Mouse (Mus musculus) small intestine, adult 2 months (tissue): ENCODE measurements around the gene Wif1. TPM values are rescaled to one million over a fixed set of nuclear protein-coding genes. Genes with fewer than 3 reads are reported as not detected.
A peak's percentile ranks its signal among the peaks of the same experiment; 100 is the strongest.

Experiments
- H3K27ac ChIP-seq: fragments of 200-500 bp; 2 replicates; pipeline ENCODE4 v1.5.1; 2012; ENCODE audit warnings: low read depth, low read length, control low read depth, inconsistent platforms; ENCODE audit not compliant: insufficient read depth
- H3K27me3 ChIP-seq: fragments of 200-500 bp; 2 replicates; pipeline ENCODE4 v1.6.1; 2012; ENCODE audit warnings: mild to moderate bottlenecking, moderate library complexity, low read length, inconsistent platforms; ENCODE audit not compliant: control insufficient read depth, insufficient read depth
- H3K36me3 ChIP-seq: fragments of 200-500 bp; 2 replicates; pipeline ENCODE4 v1.6.1; 2012; ENCODE audit warnings: mild to moderate bottlenecking, low read length, control low read depth, inconsistent platforms; ENCODE audit not compliant: control insufficient read depth, insufficient read depth
- H3K4me1 ChIP-seq: fragments of 200-500 bp; 2 replicates; pipeline ENCODE4 v1.6.1; 2012; ENCODE audit warnings: low read length, inconsistent platforms, mixed read lengths; ENCODE audit not compliant: control insufficient read depth, insufficient read depth, insufficient read length
- H3K4me3 ChIP-seq: fragments of 200-500 bp; 2 replicates; pipeline ENCODE4 v1.5.1; 2012; ENCODE audit warnings: low read depth, mild to moderate bottlenecking, control low read depth, inconsistent platforms, low read length, moderate library complexity
- CTCF ChIP-seq: fragments of 200-500 bp; IDR thresholded peaks from 2 replicates; pipeline ENCODE4 v1.5.1; 2012; ENCODE audit warnings: low read depth, mild to moderate bottlenecking, control low read depth, inconsistent platforms, low read length, moderate library complexity, mixed read lengths; ENCODE audit not compliant: insufficient replicate concordance, insufficient read length; ENCODE audit errors: extremely low read depth
- POLR2A ChIP-seq: fragments of 200-500 bp; IDR thresholded peaks from 2 replicates; pipeline ENCODE4 v1.6.1; 2012; ENCODE audit warnings: low read depth, mild to moderate bottlenecking, control low read depth, inconsistent platforms, low read length, moderate library complexity
- WGBS: fragments of 180-500 bp; shearing (Covaris S2); methylation state at CpG from one replicate; pipeline ENCODE4 v1.1.7; 2018; 5-methylcytosine and 5-hydroxymethylcytosine counted together
- polyA plus RNA-seq: library from polyadenylated mRNA; depleted of rRNA; stranded (reverse); fragments of >200 nt; gene quantifications from 2 replicates; pipeline ENCODE4 v1.2.3, GENCODE M21; 2012; rRNA removed

The Wif1 gene
- 0.10 and 0.51 TPM in 2 replicates for polyA plus RNA-seq

DNA sequence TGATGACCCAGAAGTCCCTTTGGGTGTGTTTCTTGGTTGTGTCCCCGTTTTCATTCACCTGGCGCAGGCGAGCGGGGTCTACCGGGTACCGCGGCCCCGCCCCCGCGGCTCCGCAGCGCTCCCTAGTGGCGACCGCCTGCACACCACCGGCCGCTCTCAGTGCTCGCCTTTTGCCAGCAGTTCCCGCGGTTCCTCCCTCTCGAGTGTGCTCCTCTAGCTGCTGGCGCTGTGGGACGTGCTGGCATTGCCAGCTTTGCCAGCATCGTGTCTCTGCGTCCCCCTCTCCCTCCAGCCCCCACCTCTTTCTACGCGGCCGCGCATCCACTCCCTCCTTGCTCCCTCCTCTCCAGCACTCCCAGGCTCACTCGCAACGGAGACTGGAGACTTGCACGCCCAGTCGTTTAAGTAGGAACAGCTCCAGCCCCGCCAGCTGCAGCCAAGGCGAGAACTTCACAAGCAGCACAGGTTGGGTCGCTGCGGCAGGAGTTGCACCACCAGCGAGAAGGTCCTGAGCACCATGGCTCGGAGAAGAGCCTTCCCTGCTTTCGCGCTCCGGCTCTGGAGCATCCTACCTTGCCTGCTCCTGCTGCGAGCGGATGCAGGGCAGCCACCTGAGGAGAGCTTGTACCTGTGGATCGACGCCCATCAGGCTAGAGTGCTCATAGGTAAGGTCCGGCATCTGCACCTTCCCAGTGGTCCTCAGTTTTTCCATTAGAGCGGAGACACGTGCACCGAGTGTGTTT is at the start of gene Wif1:
Wif1 (plus strand) TSS at position 135 of the 743 bp plus-strand sequence.
- no peak within 1 kb of the TSS for H3K27ac ChIP-seq
- no peak for TF ChIP-seq POLR2A
- peak; percentile 67 for TF ChIP-seq CTCF
- peak within 1 kb of the TSS; percentile 68 for H3K4me3 ChIP-seq
- H3K4me1 ChIP-seq = peaks cover 6% of the 10 kb centered on the region
- H3K36me3 ChIP-seq = no peaks in the 10 kb centered on the region
- under 1% methylated on average over 49 of the region's 49 CpGs for WGBS
- H3K27me3 ChIP-seq = peaks cover 11% of the 10 kb centered on the region

DNA sequence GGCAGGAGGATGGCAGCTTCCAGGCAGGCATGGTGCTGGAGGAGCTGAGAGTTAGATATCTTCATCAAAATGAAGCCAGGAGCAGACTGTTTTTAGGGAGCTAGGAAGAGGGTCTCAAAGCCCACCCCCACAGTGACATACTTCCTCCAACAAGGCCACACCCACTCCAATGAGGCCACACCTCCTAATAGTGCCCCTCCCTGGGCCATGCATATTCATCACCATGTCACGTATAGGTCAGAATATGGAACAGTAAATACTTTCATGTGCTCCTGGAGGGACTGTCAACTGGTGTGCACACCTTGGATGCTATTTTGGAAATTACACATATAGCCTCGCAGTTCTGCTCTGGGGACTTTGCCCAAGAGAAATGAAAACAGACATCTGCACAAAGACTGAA is 31.6 kb upstream of the Wif1 start:
- Histone ChIP-seq H3K27ac (no peak overlapping the region), H3K36me3 (no peaks in the 10 kb centered on the region), H3K4me1 (no peaks in the 10 kb centered on the region), H3K4me3 (no peak overlapping the region), H3K27me3 (no peaks in the 10 kb centered on the region)
- no peak for TF ChIP-seq POLR2A
- WGBS = 47% methylated on average over 2 of the region's 2 CpGs

DNA sequence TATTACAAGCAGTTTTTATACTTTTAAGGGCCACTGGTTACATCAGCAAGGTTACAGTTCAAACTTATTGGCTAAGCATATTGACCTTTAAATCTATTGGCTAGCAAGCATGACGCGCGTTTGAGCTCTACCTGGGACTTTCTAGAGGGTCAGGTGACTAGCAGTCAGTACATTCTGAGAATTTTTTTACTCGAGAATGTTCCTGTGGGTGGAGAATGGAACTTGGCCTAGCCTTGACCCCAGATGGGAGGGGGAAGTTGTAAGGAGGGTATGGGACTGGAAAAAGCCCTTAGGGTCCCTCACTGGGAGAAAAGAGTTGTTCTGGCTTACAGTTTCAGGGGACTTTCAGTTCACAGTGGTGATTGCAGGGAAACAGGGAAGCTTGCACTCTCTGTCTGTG is 22.3 kb upstream of the Wif1 start:
- Histone ChIP-seq H3K36me3 (no peaks in the 10 kb centered on the region), H3K4me3 (no peak overlapping the region), H3K4me1 (no peaks in the 10 kb centered on the region), H3K27me3 (no peaks in the 10 kb centered on the region), H3K27ac (no peak overlapping the region)
- TF ChIP-seq CTCF = no peak
- no peak for TF ChIP-seq POLR2A
- 76% methylated on average over 4 of the region's 4 CpGs for WGBS

DNA sequence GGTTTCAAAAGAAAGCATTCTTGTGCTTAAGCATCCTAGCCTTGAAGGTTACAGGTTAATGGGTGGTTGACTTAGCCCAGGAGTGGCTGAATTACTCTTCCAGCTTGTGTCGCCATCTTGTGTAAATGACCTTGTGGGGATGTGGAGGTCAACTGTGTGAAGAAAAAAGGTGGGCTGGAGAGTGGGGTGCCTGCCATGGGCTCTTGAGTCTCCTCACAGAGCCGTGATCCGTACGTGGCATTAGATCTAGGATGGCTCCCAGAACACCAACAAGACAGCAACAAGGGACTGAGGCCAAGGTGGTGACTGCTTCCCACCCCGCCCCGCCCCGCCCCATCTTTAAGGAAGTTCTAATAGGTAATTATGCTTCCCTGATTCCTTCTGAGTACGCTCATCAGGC is 17.5 kb upstream of the Wif1 start:
- Histone ChIP-seq H3K4me1 (no peaks in the 10 kb centered on the region), H3K4me3 (no peak overlapping the region), H3K27me3 (no peaks in the 10 kb centered on the region), H3K27ac (no peak overlapping the region), H3K36me3 (no peaks in the 10 kb centered on the region)
- 67% methylated on average over 8 of the region's 8 CpGs for WGBS
- no peak for TF ChIP-seq CTCF
- TF ChIP-seq POLR2A = no peak

DNA sequence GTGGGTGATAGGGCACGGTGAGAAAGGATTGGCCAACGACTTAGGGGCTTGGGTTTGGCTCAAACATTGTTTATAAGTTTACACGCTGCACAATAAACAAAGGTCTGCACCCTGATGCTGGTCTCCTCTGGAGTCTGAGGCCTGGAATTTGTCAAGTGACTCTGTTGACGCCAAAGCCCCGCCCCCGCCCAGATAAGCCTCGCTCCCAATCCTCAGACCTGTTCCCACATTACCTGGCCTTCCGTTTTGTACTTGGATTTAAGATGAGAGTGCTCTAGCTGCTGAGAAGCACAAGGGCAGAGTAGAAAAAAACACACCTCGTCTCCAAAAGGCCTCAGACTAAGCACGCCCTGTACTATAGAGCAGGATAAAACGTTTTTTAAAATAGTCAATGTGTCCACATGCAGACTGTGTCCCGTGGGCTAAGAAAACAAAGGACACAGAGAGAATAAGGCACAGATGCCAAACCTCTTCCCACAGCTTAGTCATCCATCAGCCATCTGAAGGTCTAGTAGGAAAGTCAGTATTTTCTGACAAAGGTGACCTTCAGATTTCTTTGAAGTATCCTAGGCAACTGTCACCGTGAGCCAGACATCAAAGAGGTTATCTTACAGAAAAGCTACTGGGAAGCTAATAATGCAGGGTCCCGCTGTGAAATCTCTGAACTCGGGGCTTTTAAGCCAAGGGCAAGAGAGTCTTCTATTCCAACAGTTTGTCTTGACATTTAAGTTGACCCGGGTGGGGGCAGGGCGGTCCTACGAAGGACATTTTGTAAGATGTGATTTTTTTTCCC is 16.9 kb upstream of the Wif1 start:
- WGBS = 26% methylated on average over 18 of the region's 18 CpGs
- Histone ChIP-seq H3K36me3 (no peaks in the 10 kb centered on the region), H3K27ac (no peak overlapping the region), H3K4me3 (no peak overlapping the region), H3K27me3 (no peaks in the 10 kb centered on the region), H3K4me1 (no peaks in the 10 kb centered on the region)
- no peak for TF ChIP-seq CTCF
- no peak for TF ChIP-seq POLR2A

DNA sequence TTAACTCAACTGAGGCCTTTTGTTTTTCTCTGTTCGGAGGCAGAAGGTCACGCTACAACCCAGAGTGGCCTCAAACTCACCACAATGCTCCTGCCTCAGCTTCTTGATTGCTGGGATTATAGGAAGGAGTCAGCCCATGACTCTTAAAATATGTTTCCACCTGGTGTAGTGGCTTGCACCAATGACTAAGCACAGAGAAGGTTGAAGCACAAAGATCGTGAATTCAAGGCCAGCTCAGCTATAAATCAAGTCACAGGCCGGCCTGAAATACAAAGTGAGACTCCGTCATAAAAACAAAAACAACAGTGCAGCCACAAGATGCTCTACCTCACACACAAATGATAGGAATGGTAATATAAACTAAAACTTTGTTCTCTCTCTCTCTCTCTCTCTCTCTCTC is 10.8 kb upstream of the Wif1 start:
- Histone ChIP-seq H3K4me1 (no peaks in the 10 kb centered on the region; the same call in 1 of the 2 replicates), H3K36me3 (no peaks in the 10 kb centered on the region), H3K27me3 (no peaks in the 10 kb centered on the region), H3K27ac (no peak overlapping the region), H3K4me3 (no peak overlapping the region)
- no peak for TF ChIP-seq POLR2A
- no peak for TF ChIP-seq CTCF
- 48% methylated on average over 5 of the region's 5 CpGs for WGBS

DNA sequence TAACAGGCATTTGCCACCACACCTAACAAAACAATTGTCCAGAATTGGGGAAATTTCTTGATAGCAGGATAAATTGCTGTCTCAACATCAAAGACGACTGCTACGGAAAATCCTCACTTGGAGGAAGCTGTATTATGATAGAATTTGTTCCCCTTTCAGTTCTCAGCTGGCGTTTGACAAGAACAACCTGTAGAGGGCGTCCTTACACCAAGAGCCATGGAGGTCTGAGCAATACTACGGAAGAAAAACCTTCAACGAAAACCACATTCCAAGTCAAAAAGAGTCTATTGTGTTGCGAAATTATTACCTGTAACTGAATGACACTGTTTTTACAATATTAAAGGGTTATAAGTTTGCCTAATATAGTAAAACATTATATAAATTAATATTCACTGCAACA is 2.0 kb upstream of the Wif1 start:
- no peaks in the 10 kb centered on the region for H3K36me3 ChIP-seq
- H3K27me3 ChIP-seq = peaks cover 11% of the 10 kb centered on the region
- WGBS = 10% methylated on average over 7 of the region's 7 CpGs
- H3K4me3 ChIP-seq = no peak overlapping the region
- H3K27ac ChIP-seq = no peak overlapping the region
- H3K4me1 ChIP-seq = peaks cover 6% of the 10 kb centered on the region
- TF ChIP-seq POLR2A = no peak
- TF ChIP-seq CTCF = no peak
